Mouse (Mus musculus): Measurements from ENCODE around the gene Vcp. TPM values are rescaled to one million over a fixed set of nuclear protein-coding genes. Genes with fewer than 3 reads are reported as not detected.

Gene Vcp
- polyA plus RNA-seq (2012; ENCODE audit: low replicate concordance) = 107 and 248 TPM in 2 replicates

DNA sequence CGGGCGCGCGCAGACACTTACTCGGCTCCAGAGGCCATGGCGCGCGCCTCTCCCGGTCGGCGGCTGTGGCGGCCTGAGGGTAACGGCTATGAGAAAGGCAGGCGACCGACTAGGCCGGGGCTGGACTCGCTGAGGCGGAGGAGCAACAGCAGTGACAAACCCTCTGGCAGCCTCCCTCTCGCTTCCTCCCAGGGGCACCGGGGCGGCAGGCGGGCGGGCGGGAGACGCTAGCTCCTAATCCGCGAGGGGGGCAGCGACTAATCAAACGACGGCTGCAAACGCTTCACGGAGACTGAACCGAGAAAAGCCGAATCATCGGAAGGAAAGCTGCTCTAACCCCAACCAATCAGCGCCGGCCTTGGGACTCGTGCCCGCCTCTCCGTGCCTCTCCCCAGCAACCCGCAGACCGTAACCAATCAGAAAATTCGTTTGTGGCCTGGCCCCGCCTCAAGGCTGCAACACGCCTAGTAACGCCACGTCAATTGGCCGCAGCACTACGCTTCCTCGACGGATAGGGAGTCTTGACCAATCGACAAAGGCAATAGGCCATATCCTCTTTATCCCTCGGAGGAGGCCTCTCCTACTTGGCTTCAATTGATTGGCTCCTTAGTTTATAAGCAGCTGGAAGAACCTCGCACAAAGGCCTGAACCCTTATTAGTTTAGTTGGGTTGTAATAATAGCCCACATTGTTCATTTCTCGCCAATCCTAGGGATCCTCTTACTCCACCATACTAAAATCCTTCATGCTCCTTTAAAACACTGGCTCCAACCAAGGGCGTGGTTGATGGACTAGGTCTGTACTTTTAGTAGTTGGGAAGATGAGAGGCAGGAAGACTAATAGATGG is at the start of gene Vcp:
Gene Vcp, minus strand, starts transcription at position 367 of the 846 bp plus-strand sequence.

DNA sequence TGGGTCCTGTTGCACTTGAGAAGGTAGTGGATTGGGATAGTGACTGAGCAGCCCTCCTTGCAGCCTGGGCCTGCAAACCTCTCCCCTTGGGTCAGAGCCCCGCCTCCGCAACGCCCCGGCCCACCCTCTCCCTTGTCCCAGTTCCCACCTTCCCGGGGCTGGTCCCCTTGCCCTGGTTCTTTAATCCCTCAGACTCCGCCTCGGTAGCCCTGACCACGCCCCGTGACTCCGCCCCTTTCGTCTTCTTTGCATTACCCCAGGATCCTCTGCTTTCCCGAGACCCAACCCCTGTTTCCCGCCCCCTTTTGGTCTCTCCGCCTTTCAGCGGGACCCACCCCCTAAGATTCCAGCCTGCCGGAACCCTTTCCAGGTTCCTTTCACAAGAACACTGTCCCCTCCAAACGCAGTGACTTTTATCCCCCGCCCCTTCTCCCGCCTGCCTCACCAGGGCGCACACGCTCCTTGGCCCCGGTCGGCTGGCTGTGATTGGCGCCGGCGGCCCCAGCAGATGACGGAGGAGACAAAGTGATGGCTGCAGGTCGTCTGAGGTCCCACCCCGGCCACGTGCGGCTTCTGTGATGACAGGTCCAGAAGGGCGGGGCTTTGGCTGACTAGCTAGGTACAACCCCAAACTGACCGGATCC is 45.5 kb upstream of the Vcp start, which contains the start of gene Fam214b:
Gene Fam214b, minus strand, starts transcription at position 562 of the 644 bp plus-strand sequence.

DNA sequence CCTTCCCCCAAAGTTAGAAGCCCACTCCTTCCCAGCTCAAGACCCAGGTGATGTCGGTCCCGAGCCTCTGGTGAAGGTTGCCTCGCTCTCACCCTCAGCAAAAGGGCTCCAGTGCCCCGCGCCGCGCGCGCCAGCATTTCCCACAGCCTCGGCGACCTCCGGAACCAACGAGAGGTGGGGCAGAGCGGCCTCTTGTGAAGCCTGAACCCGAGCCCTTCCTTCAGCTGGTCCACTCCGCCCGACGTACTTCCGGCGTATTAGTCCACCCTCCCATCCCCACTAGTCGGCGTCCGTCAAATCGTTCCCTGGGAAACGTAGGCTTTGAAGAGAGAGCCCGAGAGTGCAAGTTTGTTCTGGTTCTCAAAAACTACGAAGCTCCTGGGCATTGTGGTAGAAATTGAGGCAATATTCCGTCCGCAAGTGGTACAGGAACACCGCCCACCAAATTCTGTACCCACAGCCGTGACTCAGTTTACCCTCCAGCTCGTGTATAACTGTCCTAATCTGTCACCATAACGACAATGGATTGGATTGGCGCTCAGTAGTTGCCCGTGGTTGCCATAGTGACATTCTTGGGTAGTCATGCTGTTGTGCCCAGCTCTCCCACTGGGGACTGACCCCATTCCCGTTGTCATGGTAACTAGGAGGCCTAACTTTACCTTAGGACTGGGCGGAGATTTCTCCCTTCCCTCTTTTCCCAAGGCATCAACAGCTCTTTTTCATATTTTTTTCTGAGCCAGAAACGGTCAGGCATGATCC is 31.1 kb upstream of the Vcp start, which contains the start of gene Stoml2:
Gene Stoml2, minus strand, starts transcription at position 474 of the 759 bp plus-strand sequence.

DNA sequence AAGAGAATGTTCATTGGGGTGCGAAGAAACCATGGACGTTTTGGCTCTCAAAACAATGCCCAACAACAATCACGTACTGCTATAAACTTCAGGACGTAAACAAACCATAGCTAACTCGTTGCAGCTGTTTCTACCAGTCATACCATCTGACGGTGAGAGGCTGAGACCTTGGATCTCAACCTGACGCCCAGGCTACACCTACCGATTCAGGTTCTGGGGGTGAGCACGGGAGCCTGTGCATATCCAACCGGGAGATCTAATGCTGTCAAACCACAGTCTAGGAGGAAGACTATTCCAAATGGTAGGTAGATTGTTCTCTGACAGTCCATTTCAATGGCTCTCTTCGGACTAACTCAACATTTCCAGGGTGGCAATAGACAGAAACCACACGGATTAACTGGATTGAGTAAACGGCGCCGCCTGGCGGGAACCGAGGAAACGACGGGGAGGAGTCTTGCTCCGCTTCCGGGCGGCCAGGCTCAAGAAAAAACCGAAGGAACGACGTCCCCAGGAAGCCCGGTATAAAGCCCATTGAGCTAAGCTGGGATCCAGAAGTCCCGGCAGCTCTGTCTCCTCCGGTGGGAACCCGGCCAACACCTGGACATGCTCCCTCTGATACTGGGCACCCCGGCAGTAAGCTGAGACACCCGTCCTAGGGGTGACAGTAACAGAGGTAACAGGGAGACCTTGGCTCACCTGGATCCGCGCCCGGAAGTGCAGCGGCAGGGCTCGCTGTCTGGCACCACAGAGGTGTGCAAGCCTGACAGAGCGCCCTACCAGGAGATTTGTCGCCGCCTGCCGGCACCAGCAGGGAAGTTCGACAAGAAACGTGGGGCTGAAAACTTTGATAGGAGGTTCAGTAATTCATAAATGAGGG is 25.0 kb upstream of the Vcp start, which contains the start of gene Pigo:
Gene Pigo, minus strand, starts transcription at position 736 of the 877 bp plus-strand sequence.

DNA sequence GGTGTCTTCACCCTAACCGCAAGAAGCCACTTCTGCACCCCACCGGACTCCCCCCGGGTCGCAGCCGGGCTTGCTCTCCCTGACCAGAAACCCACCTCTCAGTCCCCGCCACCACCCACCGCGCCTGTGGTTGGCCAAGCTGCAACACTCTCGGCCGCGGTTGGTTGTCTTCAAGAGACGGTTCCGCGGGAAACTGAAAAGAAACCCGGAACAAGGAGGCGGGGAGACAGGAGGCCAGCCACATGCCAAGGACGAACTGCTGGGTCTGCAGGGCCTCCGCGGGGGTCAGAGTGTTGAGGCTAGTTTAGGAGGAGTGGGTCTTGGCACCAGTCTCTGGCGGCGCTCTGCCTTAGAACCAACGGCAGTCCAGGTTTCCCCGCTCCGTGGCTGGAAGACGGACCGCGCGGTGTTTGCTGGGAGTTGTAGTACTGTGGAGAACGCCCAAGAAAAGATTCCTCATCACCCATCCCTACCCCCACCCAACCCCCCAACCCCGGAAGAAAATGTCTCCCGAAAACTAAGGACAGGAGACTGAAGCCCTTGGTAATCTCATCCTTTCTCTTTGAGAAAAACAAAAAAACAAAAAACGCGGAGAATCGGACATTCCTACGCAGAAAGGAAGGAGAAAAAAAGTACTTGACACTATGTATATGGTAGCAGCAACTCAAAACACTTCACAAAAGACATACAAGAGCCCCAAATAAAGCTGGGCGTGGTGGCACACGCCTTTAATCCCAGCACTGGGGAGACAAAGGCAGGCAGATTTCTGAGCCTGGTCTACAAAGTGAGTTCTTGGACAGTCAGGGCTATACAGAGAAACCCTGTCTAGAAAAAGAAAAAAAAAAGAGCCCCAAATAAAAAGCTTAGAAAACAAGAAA is 10.1 kb upstream of the Vcp start, which contains the start of gene Fancg:
Gene Fancg, minus strand, starts transcription at position 346 of the 878 bp plus-strand sequence.

DNA sequence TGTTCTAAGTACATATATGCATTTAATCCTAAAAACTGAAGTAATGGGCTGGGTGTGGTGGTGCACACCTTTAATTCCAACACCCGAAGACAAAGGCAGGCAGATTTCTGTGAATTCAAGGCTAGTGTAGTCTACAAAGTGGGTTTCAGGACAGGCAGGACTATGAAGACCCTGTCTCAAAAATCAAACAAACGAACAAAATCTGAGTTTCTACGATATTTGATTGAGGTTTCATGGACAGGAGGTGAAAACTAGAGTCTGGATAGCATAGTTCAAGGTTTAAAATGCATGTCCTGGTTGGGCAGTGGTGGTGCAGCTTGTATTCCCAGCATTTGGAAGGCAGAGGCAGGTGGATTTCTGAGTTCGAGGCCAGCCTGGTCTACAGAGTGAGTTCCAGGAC is 31.0 kb downstream of the Vcp start, which contains the start of gene 1700022I11Rik:
Gene 1700022I11Rik, plus strand, starts transcription at position 301 of the 400 bp plus-strand sequence.

DNA sequence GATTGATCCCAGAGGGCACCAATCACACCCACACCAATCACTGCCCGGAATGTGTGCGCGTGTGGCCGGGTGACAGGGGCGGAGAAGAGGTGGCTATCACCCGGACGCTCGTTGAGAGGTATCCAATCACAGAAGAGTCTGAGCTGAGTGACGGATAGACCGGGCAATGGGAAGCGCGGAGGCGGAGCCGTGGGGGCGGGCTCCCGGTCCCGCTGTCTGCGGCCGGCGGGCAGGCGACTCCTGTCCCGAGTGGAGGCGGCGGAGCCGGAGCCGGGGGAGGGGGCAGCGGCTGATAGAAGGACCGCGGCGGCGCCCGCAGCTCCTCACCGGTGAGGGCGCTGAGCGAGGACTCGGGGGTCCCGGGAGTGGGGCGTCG is 50.6 kb downstream of the Vcp start, which contains the start of gene Dnajb5:
Gene Dnajb5, plus strand, starts transcription at position 139 of the 376 bp plus-strand sequence.

Other genes with a start within 250 kb of the Vcp start
- gene Ccl19, start 243.9 kb downstream of the Vcp start, polyA plus RNA-seq (2012; ENCODE audit: low replicate concordance) = 0.25 TPM in 1 of 2 replicates, not detected in the other
- gene Ccl21a, start 226.5 kb downstream of the Vcp start, polyA plus RNA-seq (2012; ENCODE audit: low replicate concordance) = 1.2 and 4.8 TPM in 2 replicates
- gene Fam205a1, start 146.6 kb downstream of the Vcp start, polyA plus RNA-seq (2012; ENCODE audit: low replicate concordance) = not detected in 2 replicates
- gene Gm12394, start 143.7 kb downstream of the Vcp start, polyA plus RNA-seq (2012; ENCODE audit: low replicate concordance) = not detected in 2 replicates
- gene Fam205c, start 126.3 kb downstream of the Vcp start, polyA plus RNA-seq (2012; ENCODE audit: low replicate concordance) = not detected in 2 replicates
- 0.22 and 0.40 TPM in 2 replicates for gene Phf24, start 83.8 kb downstream of the Vcp start, polyA plus RNA-seq (2012; ENCODE audit: low replicate concordance)
- gene Dnajb5, start 50.7 kb downstream of the Vcp start, polyA plus RNA-seq (2012; ENCODE audit: low replicate concordance) = 20.2 and 20.9 TPM in 2 replicates
- not detected in 2 replicates for gene 1700022I11Rik, start 30.9 kb downstream of the Vcp start, polyA plus RNA-seq (2012; ENCODE audit: low replicate concordance)
- 3.3 and 9.9 TPM in 2 replicates for gene Fancg, start 10.0 kb upstream of the Vcp start, polyA plus RNA-seq (2012; ENCODE audit: low replicate concordance)
- gene Pigo, start 25.3 kb upstream of the Vcp start, polyA plus RNA-seq (2012; ENCODE audit: low replicate concordance) = 20.3 and 26.7 TPM in 2 replicates
- 47.0 and 65.0 TPM in 2 replicates for gene Stoml2, start 31.2 kb upstream of the Vcp start, polyA plus RNA-seq (2012; ENCODE audit: low replicate concordance)
- gene Fam214b, start 45.7 kb upstream of the Vcp start, polyA plus RNA-seq (2012; ENCODE audit: low replicate concordance) = 56.0 and 64.9 TPM in 2 replicates
- gene Unc13b, start 58.4 kb upstream of the Vcp start, polyA plus RNA-seq (2012; ENCODE audit: low replicate concordance) = 0.09 and 0.74 TPM in 2 replicates